Mouse (Mus musculus) testis, adult 2 months (tissue): Measurements from ENCODE around the gene Ctnna3.

ENCODE experiments used
- CTCF ChIP-seq: fragments of 200-500 bp; IDR thresholded peaks from 2 replicates; pipeline ENCODE4 v1.5.1; 2012; ENCODE audit warnings: low read depth, mild to moderate bottlenecking, inconsistent platforms, low read length, moderate library complexity; ENCODE audit not compliant: control insufficient read depth, insufficient read depth, insufficient replicate concordance
- POLR2A ChIP-seq: fragments of 200-500 bp; IDR thresholded peaks from 2 replicates; pipeline ENCODE4 v1.6.1; 2012; ENCODE audit warnings: low read depth, mild to moderate bottlenecking, inconsistent platforms, low read length, moderate library complexity; ENCODE audit not compliant: control insufficient read depth

DNA sequence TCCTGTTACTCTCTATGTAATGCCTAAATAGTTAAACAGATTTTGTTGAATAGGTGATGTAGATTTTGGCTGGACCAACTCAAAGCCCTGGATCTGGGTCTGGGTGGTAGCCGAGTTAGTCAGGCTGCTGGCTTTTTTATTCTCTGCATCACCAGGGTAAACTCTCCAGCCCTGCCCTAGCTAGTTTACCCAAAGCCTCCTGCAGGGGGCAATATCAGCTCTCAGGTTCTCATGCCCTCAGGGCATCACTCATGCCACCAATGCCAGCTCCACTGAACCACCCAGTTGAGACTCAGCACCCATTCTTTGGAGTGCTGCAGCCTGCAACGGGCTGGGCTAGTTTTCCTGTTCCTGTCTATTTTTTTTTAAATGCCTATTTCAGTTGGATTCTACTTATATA lies 1431.5 kb downstream of the Ctnna3 start:
- no peak for TF ChIP-seq CTCF
- TF ChIP-seq POLR2A = no peak
